Mouse (Mus musculus): ENCODE data around the gene Foxi2. TPM values are rescaled to one million over a fixed set of nuclear protein-coding genes. Genes with fewer than 3 reads are reported as not detected.

Foxi2 gene
- total and polyA plus RNA-seq, 3 experiments, result not detected

DNA sequence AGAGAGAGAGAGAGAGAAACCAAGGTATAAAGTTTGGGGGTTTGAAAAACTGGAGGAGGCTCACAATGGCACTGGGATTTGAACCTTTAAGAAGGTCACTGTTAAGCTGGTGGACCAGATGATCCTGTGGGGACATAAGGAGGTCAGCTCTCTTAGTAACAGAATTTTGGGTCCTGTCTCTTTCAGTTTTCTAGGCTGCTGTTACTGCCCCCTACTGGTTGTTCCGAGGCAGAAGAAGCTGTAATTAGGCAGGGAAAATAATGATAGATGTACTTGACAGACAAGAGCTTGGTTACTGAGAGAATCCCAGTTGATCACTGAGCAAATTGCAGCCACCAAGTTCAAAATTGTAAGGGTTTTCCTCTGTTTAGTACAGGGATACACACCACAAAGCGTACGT is 21.1 kb upstream of the Foxi2 start:
- Histone ChIP-seq H3K9me3 (replicated peaks; ENCODE audit: low read length) (no peaks in the 10 kb centered on the region), H3K4me3 (replicated peaks in 1 of 3; ENCODE audit: low read depth in 2 of 3, low read length in 2 of 3, poor library complexity in 1 of 3) (no peak overlapping the region), H3K4me2 (ENCODE audit: insufficient read depth, low read depth, poor library complexity, severe bottlenecking) (no peak overlapping the region), H3K27me3 (replicated peaks) (peaks cover 62% of the 10 kb centered on the region), H3K4me1 (ENCODE audit: control insufficient read depth in 1 of 2, insufficient read depth in 2 of 2) (no peaks in the 10 kb centered on the region), H3K27ac (ENCODE audit: insufficient read depth, low read depth) (no peak overlapping the region), H3K79me2 (replicated peaks; ENCODE audit: control insufficient read depth, extremely low read depth, insufficient read depth, poor library complexity, severe bottlenecking) (no peaks in the 10 kb centered on the region), H3K9ac (ENCODE audit: insufficient read depth, low read depth) (no peak overlapping the region), H3K36me3 (replicated peaks in 1 of 2; ENCODE audit: control insufficient read depth in 1 of 2, insufficient read depth in 1 of 2, low read length in 1 of 2) (no peaks in the 10 kb centered on the region)
- dilution Hi-C loops (cut with MboI; ENCODE audit: extremely low pct_ligation_motif_present, extremely low pct_unique_long_range_greater_than_20kb, low sequenced_read_pairs), result no loop called here
- in situ Hi-C loops (cut with MboI; ENCODE audit: low pct_ligation_motif_present, low pct_unique_long_range_greater_than_20kb, low sequenced_read_pairs), result loop anchor here (25.0 kb wide), 1 partner anchor 248 kb away; no protein-coding TSS in a partner anchor
- TF ChIP-seq JUN (IDR thresholded peaks at IDR 0.05; ENCODE audit: insufficient read depth, low read depth, low read length) (no peak), RCOR1 (conservative IDR thresholded peaks at IDR 0.05; ENCODE audit: low read depth, low read length) (no peak), NELFE (IDR thresholded peaks at IDR 0.05; ENCODE audit: low read depth, low read length) (no peak), ELF1 (IDR thresholded peaks at IDR 0.05; ENCODE audit: low read depth, low read length) (no peak), IRF4 (IDR thresholded peaks at IDR 0.05; ENCODE audit: low read depth, low read length) (no peak), E2F4 (IDR thresholded peaks at IDR 0.05; ENCODE audit: insufficient replicate concordance, low read depth, low read length) (no peak), USF2 (conservative IDR thresholded peaks at IDR 0.05; ENCODE audit: low read depth, low read length) (no peak), POLR2AphosphoS2 (IDR thresholded peaks at IDR 0.05; ENCODE audit: low read depth, low read length) (no peak), CTCF (conservative IDR thresholded peaks at IDR 0.05 in 1 of 2, IDR thresholded peaks at IDR 0.05 in 1 of 2; ENCODE audit: low read depth in 2 of 2, low read length in 2 of 2) (peak; percentile 43 to 67; a peak in 3 of 4 replicates), CHD1 (IDR thresholded peaks at IDR 0.05; ENCODE audit: low read depth, low read length) (no peak), MEF2A (IDR thresholded peaks at IDR 0.05; ENCODE audit: borderline replicate concordance, low read depth, low read length) (no peak), CHD2 (IDR thresholded peaks at IDR 0.05; ENCODE audit: low read length) (no peak), TBP (conservative IDR thresholded peaks at IDR 0.05; ENCODE audit: low read depth, low read length) (no peak), MXI1 (IDR thresholded peaks at IDR 0.05; ENCODE audit: low read depth, low read length) (no peak), SMC3 (IDR thresholded peaks at IDR 0.05; ENCODE audit: low read depth, low read length) (peak; percentile 37), RAD21 (IDR thresholded peaks at IDR 0.05; ENCODE audit: low read depth, low read length) (peak; percentile 47)
- peak; percentile 41 for DNase-seq (ENCODE audit: extremely low read depth)

GRCm38 (mm10) chr7:135392949-135393542 is 17.1 kb upstream of the Foxi2 start:
- no peak for TF ChIP-seq ETS1 (conservative IDR thresholded peaks at IDR 0.05; ENCODE audit: low read depth, low read length)
- TF ChIP-seq GABPA (IDR thresholded peaks at IDR 0.05; ENCODE audit: insufficient replicate concordance, low read depth, low read length), result no peak
- TF ChIP-seq PAX5 (IDR thresholded peaks at IDR 0.05; ENCODE audit: low read length), result no peak
- no peak for TF ChIP-seq KAT2A (IDR thresholded peaks at IDR 0.05; ENCODE audit: insufficient replicate concordance, low read length)
- TF ChIP-seq SIN3A (IDR thresholded peaks at IDR 0.05; ENCODE audit: low read length), result no peak
- TF ChIP-seq HCFC1 (IDR thresholded peaks at IDR 0.05; ENCODE audit: low read depth, low read length), result no peak
- TF ChIP-seq ZNF384 (IDR thresholded peaks at IDR 0.05; ENCODE audit: low read depth, low read length), result no peak
- TF ChIP-seq CHD1 (IDR thresholded peaks at IDR 0.05; ENCODE audit: low read depth, low read length), result no peak
- no peak for TF ChIP-seq ZMIZ1 (IDR thresholded peaks at IDR 0.05; ENCODE audit: low read depth, low read length)
- no peak for TF ChIP-seq JUN (IDR thresholded peaks at IDR 0.05; ENCODE audit: insufficient read depth, low read depth, low read length)
- TF ChIP-seq ZKSCAN1 (IDR thresholded peaks at IDR 0.05; ENCODE audit: borderline replicate concordance, low read depth, low read length), result no peak
- no peak for TF ChIP-seq MAZ (IDR thresholded peaks at IDR 0.05; ENCODE audit: low read depth, low read length)
- TF ChIP-seq NELFE (IDR thresholded peaks at IDR 0.05; ENCODE audit: low read depth, low read length), result no peak
- TF ChIP-seq BHLHE40 (IDR thresholded peaks at IDR 0.05; ENCODE audit: low read depth, low read length), result no peak
- dilution Hi-C loops (cut with MboI; ENCODE audit: extremely low pct_ligation_motif_present, extremely low pct_unique_long_range_greater_than_20kb, low sequenced_read_pairs), result no loop called here
- Histone ChIP-seq H3K79me2 (replicated peaks; ENCODE audit: control insufficient read depth, extremely low read depth, insufficient read depth, poor library complexity, severe bottlenecking) (no peaks in the 10 kb centered on the region), H3K4me1 (ENCODE audit: control insufficient read depth in 1 of 2, insufficient read depth in 2 of 2) (no peaks in the 10 kb centered on the region), H3K27ac (ENCODE audit: insufficient read depth, low read depth) (no peak overlapping the region), H3K4me2 (ENCODE audit: insufficient read depth, low read depth, poor library complexity, severe bottlenecking) (no peak overlapping the region), H3K36me3 (replicated peaks in 1 of 2; ENCODE audit: control insufficient read depth in 1 of 2, insufficient read depth in 1 of 2, low read length in 1 of 2) (no peaks in the 10 kb centered on the region), H3K9ac (ENCODE audit: insufficient read depth, low read depth) (no peak overlapping the region), H3K9me3 (replicated peaks; ENCODE audit: low read length) (no peaks in the 10 kb centered on the region), H3K27me3 (replicated peaks) (peaks cover 75% of the 10 kb centered on the region), H3K4me3 (replicated peaks in 1 of 3; ENCODE audit: low read depth in 2 of 3, low read length in 2 of 3, poor library complexity in 1 of 3) (no peak overlapping the region)
- in situ Hi-C loops (cut with MboI; ENCODE audit: low pct_ligation_motif_present, low pct_unique_long_range_greater_than_20kb, low sequenced_read_pairs), result loop anchor here (25.0 kb wide), 1 partner anchor 244 kb away; no protein-coding TSS in a partner anchor
- DNase-seq (ENCODE audit: extremely low read depth), result no peak
